Mouse (Mus musculus) kidney, adult 8-10 months (tissue): ENCODE measurements around the gene Gm11639.
"Not testable (repeated sequence)": the region's sequence is repeated elsewhere in the genome, so short reads cannot be mapped to it uniquely, and the experiment has no call there.

ENCODE experiments used
- DNase-seq, 2 experiments: peaks; one replicate each; pipeline ENCODE4 v3.0.0; 2022

Gm11639 gene

DNA sequence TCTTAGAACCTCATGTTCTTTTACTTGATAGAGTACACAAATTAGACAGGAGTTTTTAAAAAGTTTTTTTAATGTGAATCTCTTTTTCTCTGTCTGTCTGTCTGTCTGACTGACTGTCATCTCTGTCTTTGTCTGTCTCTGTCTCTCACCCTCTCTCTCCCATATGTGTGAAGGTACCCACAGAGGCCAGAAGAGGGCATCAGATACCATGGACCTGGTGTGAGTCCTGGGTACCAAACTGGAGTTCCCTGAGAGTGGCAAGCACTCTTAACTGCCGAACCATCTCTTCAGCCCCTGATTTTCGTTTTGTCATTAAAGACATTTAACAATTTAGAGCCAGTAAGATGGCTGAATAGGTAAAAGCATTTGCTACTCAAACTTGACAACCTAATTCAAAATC lies 21.6 kb downstream of the Gm11639 start:
- no peak for DNase-seq

DNA sequence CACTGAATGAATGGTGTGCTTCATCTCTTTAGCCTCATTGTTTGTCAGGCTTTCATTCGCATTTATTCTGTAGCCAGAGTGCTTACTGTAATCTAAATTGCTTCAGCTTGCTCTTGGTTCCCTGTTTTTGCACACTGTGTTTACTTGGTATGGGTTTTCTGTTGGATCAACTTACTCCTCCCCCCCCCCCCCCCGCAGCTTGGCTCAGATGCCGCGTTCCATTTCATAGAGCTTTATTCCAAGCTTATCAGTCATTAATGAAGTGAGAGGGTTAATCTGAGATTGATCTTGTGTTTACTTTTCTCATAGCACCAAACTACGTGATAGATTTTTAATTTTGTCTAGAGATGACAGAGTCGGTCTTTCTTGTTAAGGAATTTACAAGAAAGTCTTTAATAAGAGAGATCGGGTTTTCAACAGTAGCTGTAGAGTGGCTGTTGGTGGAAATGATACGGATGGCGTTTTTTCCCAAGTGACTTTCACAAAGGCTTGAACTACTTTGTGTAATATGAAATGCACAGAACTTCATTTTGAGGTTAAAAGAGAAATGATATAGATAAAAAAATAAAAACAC lies 59.6 kb downstream of the Gm11639 start:
- no peak for DNase-seq

DNA sequence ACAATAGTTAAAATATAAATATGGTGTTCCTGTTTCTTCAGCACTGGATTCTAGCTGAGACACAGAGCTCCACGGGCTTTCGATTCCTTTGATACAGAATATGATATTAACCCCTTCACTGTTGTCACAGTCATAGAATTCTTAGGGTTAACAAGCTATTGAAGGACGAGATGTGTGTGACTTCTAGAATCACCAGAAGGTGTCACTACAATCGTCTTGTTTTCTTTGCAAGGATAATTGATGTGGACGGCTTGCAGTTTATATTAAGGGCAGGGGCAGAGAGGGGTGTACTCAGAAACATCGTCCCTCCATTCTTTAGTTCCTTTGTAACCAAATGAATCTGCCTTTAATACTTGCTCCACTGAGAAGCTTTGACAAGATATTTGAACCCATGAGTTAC lies 80.3 kb downstream of the Gm11639 start:
- no peak for DNase-seq

DNA sequence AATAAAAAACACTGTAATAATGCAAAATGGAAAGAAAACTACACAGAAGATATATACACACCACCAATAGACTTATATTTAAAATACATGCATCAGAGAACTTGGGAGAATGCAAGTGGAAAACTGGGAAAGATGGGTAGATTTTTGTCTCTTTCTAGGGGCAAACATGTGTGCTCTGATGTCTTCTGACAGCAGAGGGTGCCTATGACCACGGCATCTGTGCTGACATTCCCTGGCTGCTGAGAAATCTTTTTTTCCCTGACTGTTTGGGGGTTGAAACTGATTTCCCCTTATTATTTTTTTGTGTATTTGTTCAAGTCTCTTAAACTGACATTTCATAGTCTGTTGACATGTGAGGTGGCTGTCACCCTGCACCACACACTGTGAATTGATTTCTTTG lies 81.6 kb downstream of the Gm11639 start:
- DNase-seq: no peak

DNA sequence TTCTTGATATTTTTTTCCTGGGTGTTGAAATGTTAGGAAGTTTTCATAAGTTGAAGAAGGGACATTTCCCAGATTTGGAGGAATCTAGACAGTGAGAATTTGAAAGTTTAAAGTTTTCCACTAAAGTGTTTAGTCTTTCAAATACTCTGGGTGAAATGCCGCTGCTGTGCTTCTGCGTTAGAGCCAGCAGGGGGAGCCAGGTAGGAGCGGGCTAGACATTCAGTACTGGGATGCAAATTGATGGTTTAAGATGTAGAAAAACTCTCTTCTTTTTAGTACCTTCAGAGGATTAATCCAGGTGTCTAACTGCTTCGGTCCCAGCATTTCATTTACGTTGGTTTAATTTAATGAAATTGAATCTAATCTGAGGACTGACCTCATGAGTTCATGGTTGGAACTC lies 82.6 kb downstream of the Gm11639 start:
- peak in 1 of 2 experiments; percentile 28 for DNase-seq

DNA sequence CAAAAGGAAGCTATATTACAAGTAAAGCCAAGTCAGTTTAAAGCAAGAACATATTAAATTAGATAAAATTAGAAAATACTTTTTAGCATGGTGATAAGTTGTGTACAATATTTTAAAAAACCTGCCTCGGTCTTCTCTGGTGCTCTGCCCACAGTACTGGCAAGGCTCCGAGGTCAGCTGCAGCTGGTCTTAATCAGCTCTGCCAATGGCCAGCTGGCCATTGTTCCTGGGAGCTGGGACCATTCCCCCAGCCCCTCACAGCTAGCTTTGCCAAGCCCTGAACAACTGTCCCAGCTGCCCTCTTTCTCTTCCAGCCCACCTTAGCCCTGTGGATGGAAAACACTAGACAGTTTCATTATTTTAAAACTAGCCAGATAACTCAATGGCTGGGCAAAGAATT lies 93.3 kb downstream of the Gm11639 start:
- no peak for DNase-seq

DNA sequence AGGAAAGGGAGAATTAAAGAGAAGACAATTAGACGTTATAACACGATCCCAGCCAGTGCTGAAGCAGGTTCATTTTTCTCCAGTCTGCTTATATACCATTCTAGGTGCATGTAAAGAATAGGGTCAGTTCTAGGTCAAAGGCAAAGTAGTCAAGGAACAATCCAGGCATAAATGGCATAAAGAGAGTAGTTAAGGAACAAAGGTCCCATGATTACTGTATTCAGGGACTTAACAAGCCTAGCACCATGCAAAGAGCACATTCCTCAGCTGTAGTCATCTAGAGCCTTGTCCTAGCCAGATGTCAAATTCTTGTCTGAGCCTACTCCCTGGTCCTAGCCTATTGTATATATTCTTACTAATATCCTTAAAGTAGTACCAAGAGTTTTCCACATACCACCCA lies 259.2 kb downstream of the Gm11639 start:
- no peak for DNase-seq

DNA sequence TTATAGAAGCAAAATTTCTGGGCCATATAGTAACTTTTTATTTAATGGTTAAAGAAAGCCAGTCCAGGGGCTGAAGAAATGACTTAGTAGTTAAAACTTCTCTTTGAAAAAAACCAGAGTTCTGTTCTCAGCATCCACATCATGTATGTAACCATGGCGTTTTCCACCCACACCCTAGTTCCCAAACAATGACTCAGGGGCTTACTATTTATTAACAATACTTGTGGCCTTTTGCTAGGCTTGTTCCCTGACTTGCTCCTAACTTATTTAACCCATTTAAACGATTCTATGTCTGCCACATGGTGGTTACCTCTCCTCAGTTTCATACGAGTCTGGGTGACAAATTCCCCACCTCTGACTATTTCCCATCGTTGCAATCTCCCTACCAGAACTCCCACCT lies 266.8 kb downstream of the Gm11639 start:
- no peak for DNase-seq

DNA sequence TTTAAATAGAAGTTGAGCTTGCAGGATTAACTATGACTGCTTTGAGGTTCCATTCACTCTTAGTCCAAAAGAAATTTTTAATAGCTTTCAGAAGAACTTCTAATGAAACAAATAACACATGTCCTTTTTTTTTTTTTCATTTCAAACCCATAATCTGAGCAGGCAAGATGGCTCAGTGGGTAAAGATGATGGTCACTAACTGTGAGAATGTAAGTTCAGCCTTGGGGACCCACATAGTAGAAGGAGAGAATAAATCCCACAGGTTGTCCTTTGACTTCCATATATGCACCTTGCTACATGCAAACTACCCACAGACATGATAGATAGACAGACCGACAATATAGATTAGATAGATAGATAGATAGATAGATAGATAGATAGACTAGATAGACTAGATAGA lies 282.4 kb downstream of the Gm11639 start:
- DNase-seq: no peak

DNA sequence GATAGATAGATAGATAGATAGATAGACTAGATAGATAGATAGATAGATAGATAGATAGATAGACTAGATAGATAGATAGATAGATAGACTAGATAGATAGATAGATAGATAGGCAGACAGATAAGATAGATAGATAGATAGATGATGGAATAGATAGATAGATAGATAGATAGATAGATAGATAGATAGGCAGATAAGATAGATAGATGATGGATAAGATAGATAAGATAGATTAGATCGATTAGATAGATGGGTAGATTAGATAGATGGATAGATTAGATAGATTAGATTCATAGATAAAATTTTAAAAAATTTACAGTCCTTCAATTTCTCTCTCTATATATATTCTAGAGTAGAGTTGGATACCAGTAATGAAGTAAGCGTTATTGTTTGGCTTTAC lies 282.9 kb downstream of the Gm11639 start:
- no peak for DNase-seq

DNA sequence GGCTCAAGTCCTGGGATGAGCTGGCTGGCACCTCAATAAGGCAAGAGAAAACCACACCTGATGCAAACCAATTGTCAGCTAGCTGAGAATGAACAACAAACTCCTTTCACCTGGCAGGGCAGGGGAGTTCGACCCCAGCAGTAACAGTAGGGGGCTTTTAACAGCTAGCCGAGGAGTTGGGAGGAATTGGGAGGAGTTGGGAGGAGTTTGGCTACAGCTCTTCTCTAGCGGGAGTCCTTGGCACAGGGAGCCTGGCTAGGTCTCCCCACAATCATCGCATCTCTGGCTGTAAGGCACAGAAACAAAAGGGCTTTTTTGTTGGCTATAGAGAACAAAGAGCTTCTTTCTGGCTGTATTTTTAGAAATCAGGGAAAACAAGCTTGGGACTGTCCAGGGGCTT lies 285.8 kb downstream of the Gm11639 start:
- DNase-seq: no peak

DNA sequence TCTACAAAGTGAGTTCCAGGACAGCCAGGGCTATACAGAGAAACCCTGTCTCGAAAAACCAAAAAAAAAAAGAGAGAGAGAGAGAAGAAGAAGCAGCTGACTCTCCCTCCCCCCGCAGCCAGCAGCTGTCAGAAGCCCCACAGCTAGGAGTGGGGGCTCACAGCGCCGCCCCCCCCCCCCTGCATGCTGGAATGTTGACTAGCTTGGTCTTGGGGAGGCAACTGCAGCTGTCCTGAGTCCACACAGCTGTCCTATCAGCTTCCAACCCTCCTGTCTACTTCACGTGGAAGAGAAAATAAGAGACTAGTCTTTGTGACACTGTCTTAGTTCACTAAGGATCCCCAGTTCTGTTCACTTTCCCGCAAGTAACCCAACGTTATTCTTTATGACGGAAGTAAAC lies 287.0 kb downstream of the Gm11639 start:
- DNase-seq: no peak

DNA sequence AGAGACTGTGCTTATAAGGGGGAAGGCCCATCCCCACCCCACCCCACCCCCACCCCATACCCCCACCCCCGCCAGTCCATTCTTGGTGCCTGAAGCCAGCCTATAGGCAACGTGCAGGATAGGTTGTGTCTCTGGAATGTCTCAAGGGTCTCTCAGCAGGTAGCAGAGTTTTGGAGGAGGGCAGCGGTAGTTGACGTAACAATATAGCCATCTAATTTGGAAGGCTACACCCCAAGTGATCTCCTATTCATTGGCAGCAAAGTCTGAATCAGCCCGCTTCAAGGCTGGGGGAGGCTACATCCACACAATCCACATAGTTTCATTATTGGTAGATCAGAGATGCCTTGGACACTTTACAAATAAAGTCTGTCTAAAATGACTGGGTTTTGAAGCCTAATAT lies 292.5 kb downstream of the Gm11639 start:
- DNase-seq: no peak

DNA sequence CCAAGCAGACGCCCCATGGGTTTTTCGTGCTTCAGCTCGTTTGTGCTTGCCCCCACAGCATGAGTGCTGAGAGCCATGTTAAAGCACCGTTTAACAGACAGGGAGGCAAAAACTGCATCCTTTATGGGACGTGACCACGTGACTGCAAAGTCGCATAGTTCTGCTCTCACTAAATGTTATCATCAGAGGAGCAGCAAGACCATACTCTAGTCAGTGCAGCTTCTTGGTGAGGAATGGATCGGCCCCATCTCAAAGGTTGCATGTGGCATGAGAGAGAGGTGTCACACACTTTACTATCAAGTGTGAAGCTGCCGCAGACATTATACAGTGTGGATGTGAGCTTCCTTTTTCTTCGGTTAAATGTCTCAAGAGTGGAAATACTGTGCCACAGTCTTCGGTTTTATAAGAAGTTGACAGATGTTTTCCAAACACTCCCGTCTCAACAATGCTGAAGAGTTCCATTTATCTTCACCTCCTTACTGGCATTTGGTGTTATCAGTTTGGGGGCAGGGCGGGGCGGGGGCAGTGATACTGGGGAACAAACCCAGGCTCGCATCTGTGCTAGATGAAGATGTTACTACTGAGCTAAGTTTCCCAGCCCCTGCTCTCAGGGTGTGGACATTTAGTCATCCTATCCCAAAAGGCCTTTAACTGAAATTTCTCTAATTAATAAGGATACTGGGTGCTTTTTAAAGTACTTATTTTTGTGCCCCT lies 296.0 kb downstream of the Gm11639 start:
- DNase-seq: no peak

DNA sequence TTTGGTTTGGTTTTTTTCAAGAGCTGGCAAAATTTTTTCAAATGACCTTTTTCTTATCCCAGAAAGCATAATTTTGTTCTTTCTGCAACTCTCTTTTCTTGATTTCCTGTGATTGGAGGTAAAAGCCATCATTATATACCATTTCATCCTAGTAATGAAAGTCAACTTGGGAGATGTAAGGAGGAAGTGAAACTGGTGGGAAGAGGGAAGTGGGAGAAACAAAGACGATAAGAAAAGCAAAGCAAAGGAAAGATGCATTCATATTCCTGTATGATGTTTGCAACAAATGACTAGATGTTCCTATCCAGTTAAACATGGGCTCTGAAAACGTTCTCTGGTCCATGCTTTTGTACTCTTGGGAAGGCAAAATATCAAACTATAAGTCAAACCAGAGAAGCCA lies 323.7 kb downstream of the Gm11639 start:
- DNase-seq: no peak

DNA sequence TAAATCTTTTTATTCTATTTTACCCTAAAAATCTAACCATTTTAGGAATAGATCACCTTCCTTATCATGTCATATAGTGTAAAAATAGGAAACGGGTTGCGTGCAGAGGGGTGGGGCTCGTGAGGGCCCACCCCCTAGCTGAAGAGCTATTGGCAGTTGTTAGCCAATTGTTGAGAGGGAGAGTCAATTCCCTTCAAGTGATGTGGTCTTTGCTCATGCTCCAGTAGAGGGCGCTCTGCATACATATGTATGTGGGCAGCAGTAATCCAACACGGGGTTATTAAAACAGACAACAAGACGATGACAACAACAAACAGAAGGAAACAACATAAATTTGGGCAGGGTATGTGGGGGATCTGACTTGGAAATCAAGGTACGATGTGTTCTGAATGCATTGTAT lies 335.6 kb downstream of the Gm11639 start:
- DNase-seq: peak; percentile 1 to 28

DNA sequence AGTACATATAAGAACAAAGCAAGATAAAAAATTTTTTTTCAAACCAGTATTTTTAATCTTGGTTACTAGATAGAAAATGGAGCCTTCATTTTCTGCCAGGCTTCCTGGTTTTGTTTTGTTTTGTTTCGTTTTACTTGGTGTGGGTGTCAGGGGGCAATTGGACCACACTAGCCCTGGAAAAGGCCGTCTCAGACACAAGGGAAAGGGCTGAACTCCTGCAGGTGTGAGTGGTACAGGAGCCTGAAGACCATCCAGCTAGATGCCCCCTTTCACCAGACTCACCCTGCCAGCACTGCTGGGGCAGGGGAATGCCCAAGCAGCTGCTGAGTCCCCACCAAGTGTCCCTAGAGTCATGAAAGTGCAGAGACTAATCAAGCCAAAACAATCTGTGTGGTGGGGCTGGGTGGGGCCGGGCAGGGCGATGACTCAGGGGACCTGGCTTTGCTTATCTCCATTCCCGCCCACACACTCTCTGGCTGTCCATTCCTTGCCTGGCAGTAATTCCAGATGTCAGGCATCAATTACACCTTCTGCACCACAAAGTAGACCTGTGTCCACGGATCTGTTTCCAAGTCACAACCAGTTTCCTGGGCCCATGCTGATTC lies 343.3 kb downstream of the Gm11639 start:
- no peak for DNase-seq

DNA sequence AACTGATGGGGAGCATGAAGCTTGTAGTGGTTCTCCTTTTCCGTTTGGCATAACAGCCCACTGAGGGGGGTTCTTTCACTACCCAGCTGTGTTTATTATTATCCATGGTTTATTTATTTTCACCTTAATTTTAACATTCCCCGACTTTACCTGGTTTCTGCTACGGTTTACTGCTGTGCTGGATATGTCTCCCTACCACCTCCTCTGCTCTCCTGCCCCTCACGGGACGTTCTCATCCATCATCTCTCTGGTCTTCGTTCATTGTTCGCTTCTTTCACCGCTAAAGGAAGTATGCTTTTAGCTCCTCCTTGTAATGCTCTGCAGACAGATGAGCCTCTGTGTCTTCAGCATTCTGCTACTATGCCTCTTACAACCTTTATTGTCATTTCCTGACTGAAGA lies 344.0 kb downstream of the Gm11639 start:
- DNase-seq: no peak

DNA sequence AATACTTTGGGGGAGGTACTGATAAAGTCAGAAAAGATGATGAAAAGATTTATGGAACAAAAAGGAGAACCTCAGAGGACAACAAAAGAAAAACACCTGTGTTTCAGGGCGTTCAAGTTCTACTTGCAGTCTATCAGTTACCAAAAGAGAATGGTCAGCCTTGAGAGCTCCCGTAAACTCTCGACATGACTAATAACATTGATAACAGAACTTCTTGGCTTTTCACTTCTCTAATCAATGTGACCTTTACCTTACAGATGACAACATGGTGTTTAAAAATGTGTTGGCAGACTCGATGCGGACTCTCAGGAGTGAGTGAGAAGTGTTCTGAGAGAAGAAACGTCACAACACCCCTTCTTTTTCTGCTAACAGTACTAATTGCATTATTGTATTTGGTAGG lies 344.7 kb downstream of the Gm11639 start:
- no peak for DNase-seq

DNA sequence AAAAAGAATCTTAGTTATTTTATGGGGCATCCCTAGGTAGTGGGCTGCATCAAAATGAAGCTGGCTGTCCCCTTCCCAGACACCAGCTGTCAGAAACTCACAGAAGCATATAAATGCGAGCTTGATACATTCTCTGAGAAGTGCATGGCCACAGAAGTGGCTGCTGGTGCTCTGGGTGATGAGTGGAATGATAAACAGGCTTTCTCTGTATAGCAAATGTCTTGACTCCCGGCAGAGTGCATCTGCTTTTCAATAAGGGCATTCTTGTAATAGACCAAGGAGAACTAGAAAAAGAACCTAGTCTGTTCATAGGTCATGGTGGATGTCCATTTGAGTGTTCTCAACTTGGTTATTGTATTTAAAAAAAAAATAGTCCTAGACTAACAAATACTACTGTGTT lies 345.6 kb downstream of the Gm11639 start:
- DNase-seq: no peak

DNA sequence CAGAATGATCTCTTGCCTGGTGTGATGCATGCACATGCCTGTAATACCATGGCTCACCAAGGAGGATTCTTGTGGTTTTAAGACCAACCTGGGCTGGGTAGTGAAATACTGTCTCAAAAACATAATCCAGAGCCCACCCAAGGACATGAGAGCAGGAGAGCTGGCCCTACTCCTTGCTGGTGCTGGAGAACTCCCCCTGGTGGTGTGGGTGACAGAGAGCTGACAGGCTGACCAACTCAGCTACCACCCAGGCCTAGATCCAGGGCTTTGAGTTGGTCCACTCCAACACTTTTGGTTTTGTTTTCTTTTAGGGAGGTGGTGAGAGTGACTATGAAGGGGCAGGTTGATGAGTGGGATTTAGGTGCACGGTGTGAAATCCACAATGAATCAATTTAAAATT lies 349.6 kb downstream of the Gm11639 start:
- DNase-seq: no peak

DNA sequence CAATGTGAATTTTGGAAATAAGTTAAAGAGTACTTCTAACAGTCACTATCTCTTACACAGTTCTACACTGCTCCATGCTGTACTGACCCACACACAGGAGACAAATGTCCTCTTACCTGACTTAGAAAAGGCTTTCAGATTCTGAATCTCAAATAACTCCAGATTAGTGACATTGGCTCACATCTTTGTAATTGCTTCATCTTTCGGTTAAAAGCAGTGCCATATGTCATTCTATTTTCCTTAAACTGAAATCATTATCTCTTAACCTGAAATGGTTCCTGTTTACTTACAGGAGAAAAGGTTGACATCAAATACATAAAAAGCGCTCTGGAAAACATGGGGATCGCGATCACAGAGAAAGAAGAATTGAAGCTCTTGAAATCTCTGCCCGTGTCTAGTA lies 377.8 kb downstream of the Gm11639 start, which contains the start of gene Efcab3:
TSS of gene Efcab3 (plus strand) at position 301 of the 400 bp plus-strand sequence.
- DNase-seq: no peak

DNA sequence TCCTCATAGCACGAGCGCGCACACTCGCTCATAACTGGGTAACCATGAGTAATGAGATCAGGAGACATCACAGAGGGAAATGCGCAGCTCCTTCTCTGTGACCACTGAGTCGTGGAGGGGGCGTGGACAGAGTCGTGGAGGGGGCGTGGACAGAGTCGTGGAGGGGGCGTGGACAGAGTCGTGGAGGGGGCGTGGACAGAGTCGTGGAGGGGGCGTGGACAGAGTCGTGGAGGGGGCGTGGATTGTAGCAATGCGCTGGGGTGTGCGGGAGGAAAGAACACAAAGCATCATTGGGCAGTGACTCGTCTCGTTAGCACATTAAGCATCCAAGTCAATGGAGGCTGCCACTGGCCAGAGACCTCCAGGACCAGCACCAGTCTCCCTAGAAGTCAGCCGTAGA lies 426.9 kb downstream of the Gm11639 start:
- not testable (repeated sequence) for DNase-seq

DNA sequence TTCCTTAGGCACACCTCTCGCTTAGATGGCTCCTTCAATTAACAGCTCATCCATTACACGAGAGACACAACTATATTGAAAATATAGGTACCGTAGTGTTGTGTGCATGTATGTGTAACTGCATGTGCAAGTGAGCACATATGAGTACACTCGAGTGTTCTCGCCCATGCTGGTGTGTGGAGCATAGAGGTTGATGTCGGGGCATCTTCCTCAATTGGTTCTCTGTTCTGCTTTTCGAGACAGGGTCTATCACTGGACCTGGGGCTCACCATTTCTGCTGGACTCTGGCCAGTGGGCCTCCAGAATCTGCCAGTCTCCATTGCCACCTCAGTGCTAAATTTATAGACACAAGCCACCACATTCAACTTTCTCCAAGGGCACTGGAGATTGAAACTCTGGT lies 432.3 kb downstream of the Gm11639 start:
- no peak for DNase-seq
